Comparison of ENCODE assay signal across 11 mouse cellular contexts in the genomic region with DNA sequence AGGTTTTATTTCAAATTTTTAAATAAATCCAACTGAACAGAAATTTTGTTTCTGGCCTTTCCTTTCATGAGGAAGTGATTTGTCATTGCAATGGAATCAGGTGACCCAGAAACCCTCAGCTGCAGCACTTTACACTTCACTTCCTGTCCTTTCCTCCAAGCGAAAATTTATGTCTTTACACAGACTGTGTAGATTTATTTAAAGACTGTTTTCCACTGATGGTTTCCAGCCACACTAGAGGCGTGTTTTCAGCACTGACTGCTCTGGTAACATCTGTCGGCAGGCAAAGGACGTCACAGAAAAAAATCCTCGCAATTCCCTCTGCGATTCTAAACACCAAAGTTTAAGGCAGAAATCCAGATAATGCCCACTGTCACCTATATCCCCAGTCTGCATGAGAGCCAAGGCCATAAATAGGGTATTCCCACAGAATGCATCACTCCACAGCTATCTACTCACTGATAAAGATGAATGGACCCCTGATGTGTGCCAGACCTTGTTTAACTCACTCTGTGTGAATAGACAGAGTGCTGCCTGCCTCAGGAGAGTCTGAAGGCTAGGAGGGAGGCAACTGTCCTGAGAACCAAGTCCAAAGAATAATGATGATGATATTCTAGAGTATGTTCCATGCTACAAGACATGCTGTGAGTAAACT.
DNase-seq lines count a peak whose midpoint lies in the region; ATAC-seq and TF ChIP-seq lines count a peak whose summit lies in the region.
"Had no signal": no experiment of that assay in that cellular context is flagged by ENCODE, and none has a peak within 500 bp of the region (broad histone marks: within the 10 kb centered on the region; RNA-seq: fewer than 3 reads in every experiment).

No protein-coding gene starts in this region.

- no peak overlapping the region for H3K27ac ChIP-seq in heart, postnatal 0 days (ENCODE audit: low read depth)
- H3K27ac ChIP-seq in kidney, embryonic 16.5 days (ENCODE audit: low read length), result peak overlapping the region; percentile 64; the same call in 1 of the 2 replicates
- no peak overlapping the region for H3K27ac ChIP-seq in forebrain, postnatal 0 days (ENCODE audit: low read depth, low read length)

- WGBS in heart, postnatal 0 days, result 8% methylated on average over 6 of the region's 6 CpGs
- 10% methylated on average over 6 of the region's 6 CpGs for WGBS in kidney, embryonic 16.5 days
- WGBS in forebrain, postnatal 0 days, result 72% methylated on average over 6 of the region's 6 CpGs

- DNase-seq in heart, postnatal 0 days (ENCODE audit: low spot score), result peak; percentile 22
- no peak for DNase-seq in heart, postnatal 10 days
- peak; percentile 50 for DNase-seq in embryo, embryonic 10.5 days (ENCODE audit: low spot score)
- DNase-seq in neural tube, embryonic 10.5 days (ENCODE audit: extremely low spot score, low spot score), result peak; percentile 32
- DNase-seq in adrenal gland, postnatal 4 days (ENCODE audit: low spot score in 2 of 2), result no peak
- DNase-seq in forebrain, postnatal 0 days, result no peak
- no peak for DNase-seq in adrenal gland, postnatal 36 days
- DNase-seq: layer of hippocampus, postnatal 36 days; lung, adult 2 months had no signal

- TF ChIP-seq EP300 in heart, postnatal 0 days (IDR thresholded peaks at IDR 0.05; ENCODE audit: low read depth), result no peak

- H3K9ac ChIP-seq in heart, postnatal 0 days (replicated peaks; ENCODE audit: low read depth, low read length), result no peak overlapping the region
- no peak overlapping the region for H3K9ac ChIP-seq in kidney, embryonic 16.5 days (replicated peaks; ENCODE audit: low read length)
- H3K9ac ChIP-seq in forebrain, postnatal 0 days, result no peak overlapping the region

- H3K4me2 ChIP-seq in heart, postnatal 0 days (ENCODE audit: low read depth, low read length), result peak overlapping the region; percentile 27
- H3K4me2 ChIP-seq in kidney, embryonic 16.5 days (replicated peaks; ENCODE audit: low read depth, low read length), result peak overlapping the region; percentile 31; the same call in 1 of the 2 replicates
- no peak overlapping the region for H3K4me2 ChIP-seq in forebrain, postnatal 0 days (ENCODE audit: low read depth)

- H3K27me3 ChIP-seq in heart, postnatal 0 days (ENCODE audit: control insufficient read depth, insufficient read depth, low read length), result no peaks in the 10 kb centered on the region
- H3K27me3 ChIP-seq in kidney, embryonic 16.5 days (ENCODE audit: insufficient read depth, low read length), result no peaks in the 10 kb centered on the region
- no peaks in the 10 kb centered on the region for H3K27me3 ChIP-seq in forebrain, postnatal 0 days (ENCODE audit: insufficient read depth, low read length)

- H3K4me1 ChIP-seq in heart, postnatal 0 days (ENCODE audit: control insufficient read depth, insufficient read depth), result 0 out of 2 replicates have a peak, but pooled peaks cover 3% of the 10 kb centered on the region
- peaks cover 8% of the 10 kb centered on the region; the same call in 1 of the 2 replicates for H3K4me1 ChIP-seq in kidney, embryonic 16.5 days (ENCODE audit: insufficient read depth, low read length)
- no peaks in the 10 kb centered on the region for H3K4me1 ChIP-seq in forebrain, postnatal 0 days (ENCODE audit: insufficient read depth)

- no peak for ATAC-seq in heart, postnatal 0 days (ENCODE audit: insufficient read depth, low read depth)
- ATAC-seq in kidney, embryonic 16.5 days (ENCODE audit: low FRiP score, low TSS enrichment), result peak; percentile 87; the same call in 1 of the 2 replicates
- ATAC-seq in forebrain, postnatal 0 days, result no peak

- H3K9me3 ChIP-seq in heart, postnatal 0 days (replicated peaks; ENCODE audit: control insufficient read depth, low read length), result no peaks in the 10 kb centered on the region
- H3K9me3 ChIP-seq in kidney, embryonic 16.5 days (ENCODE audit: low read length), result no peaks in the 10 kb centered on the region
- no peaks in the 10 kb centered on the region for H3K9me3 ChIP-seq in forebrain, postnatal 0 days (ENCODE audit: low read length)

- H3K4me3 ChIP-seq in heart, postnatal 0 days (ENCODE audit: low read depth, low read length), result no peak overlapping the region
- no peak overlapping the region for H3K4me3 ChIP-seq in kidney, embryonic 16.5 days (ENCODE audit: low read length)
- no peak overlapping the region for H3K4me3 ChIP-seq in forebrain, postnatal 0 days (ENCODE audit: low read depth, low read length)
- H3K4me3 ChIP-seq: myocyte had no signal

- intact Hi-C loops in heart, postnatal 10 days (cut with DNase I), result no loop called here

- no peak for TF ChIP-seq CTCF in heart, postnatal 0 days (IDR thresholded peaks at IDR 0.05; ENCODE audit: low read depth)
- no peak for TF ChIP-seq CTCF in forebrain, postnatal 0 days (IDR thresholded peaks at IDR 0.05; ENCODE audit: low read depth)

- no peaks in the 10 kb centered on the region for H3K36me3 ChIP-seq in heart, postnatal 0 days (replicated peaks; ENCODE audit: control insufficient read depth, insufficient read depth, low read length)
- no peaks in the 10 kb centered on the region for H3K36me3 ChIP-seq in kidney, embryonic 16.5 days (ENCODE audit: insufficient read depth, low read length)
- H3K36me3 ChIP-seq in forebrain, postnatal 0 days (ENCODE audit: insufficient read depth), result no peaks in the 10 kb centered on the region

Comparison
In these comparisons a context has a peak if more than half of its experiments do, and no peak if none do; other contexts are left out.
1. DNase-seq: peak in heart, postnatal 0 days (single experiment), embryo, embryonic 10.5 days (single experiment) and neural tube, embryonic 10.5 days (single experiment); none in heart, postnatal 10 days (0 of 2), adrenal gland, postnatal 4 days (0 of 2), forebrain, postnatal 0 days (single experiment) and adrenal gland, postnatal 36 days (0 of 2).